Mouse (Mus musculus) G1E (cell line): ENCODE measurements around the gene Atxn1l.

Source experiments
- CTCF ChIP-seq: IDR thresholded peaks from 2 replicates; pipeline ENCODE4 v1.5.1; 2012; ENCODE audit warnings: low read depth, low read length, inconsistent platforms, mixed read lengths
- GATA1 ChIP-seq: IDR thresholded peaks from 2 replicates; pipeline ENCODE4 v1.6.1; 2012; ENCODE audit warnings: borderline replicate concordance, low read length, inconsistent platforms, mixed read lengths
- GATA2 ChIP-seq: IDR thresholded peaks from 2 replicates; pipeline ENCODE4 v1.6.1; 2012; ENCODE audit warnings: low read depth, low read length, inconsistent platforms, borderline replicate concordance
- POLR2AphosphoS5 ChIP-seq: IDR thresholded peaks from 2 replicates; pipeline ENCODE4 v1.6.1; 2012; ENCODE audit warnings: low read depth, low read length, inconsistent platforms; ENCODE audit not compliant: insufficient replicate concordance
- TAL1 ChIP-seq: conservative IDR thresholded peaks from 2 replicates; pipeline ENCODE4 v1.6.1; 2012; ENCODE audit warnings: low read depth, low read length, inconsistent platforms, mixed read lengths

DNA sequence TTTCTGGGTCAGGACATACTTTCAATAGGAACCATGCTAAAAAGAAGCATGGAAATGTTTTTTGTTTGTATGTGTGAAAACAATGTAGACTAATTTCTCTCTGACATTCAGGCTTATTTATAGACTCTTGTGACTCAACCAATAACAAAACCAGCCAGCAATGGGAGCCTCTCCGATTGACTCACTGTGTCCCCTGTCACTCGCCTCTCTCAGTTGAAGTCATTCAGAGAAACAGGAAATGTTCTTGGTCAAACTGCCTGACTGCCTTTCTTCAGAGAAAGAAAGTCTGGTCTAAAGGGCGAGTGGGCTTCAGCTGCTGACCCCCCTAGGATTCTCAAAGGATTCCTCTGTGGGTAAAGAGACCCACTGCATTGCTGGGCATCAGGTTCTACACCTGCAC, 35.6 kb upstream of the Atxn1l start:
- TF ChIP-seq CTCF, result no peak
- no peak for TF ChIP-seq GATA2
- TF ChIP-seq POLR2AphosphoS5, result no peak
- no peak for TF ChIP-seq TAL1
- no peak for TF ChIP-seq GATA1
